Mouse (Mus musculus) stomach, postnatal 0 days (tissue): ENCODE data around the gene Grap2. TPM values are rescaled to one million over a fixed set of nuclear protein-coding genes. Genes with fewer than 3 reads are reported as not detected.
"Not testable (repeated sequence)": the region's sequence is repeated elsewhere in the genome, so short reads cannot be mapped to it uniquely, and the experiment has no call there.

Experiments
- ATAC-seq: fragments of 200-750 bp; cut with Nextera tagmentation; 2 replicates; pipeline ENCODE4 v1.8.0; 2017; ENCODE audit not compliant: low FRiP score, low TSS enrichment
- DNase-seq: peaks from one replicate; pipeline ENCODE4 v3.0.0-alpha.2; 2016; ENCODE audit warnings: low spot score
- H3K27ac ChIP-seq: fragments of 300-500 bp; sonication (generic); replicated peaks from 2 replicates; pipeline ENCODE4 v1.5.1; 2014; ENCODE audit warnings: mild to moderate bottlenecking, control low read depth
- H3K27me3 ChIP-seq: fragments of 300-500 bp; sonication (generic); 2 replicates; pipeline ENCODE4 v1.6.1; 2014; ENCODE audit warnings: low read length; ENCODE audit not compliant: control insufficient read depth, insufficient read depth
- H3K36me3 ChIP-seq: fragments of 300-500 bp; sonication (generic); 2 replicates; pipeline ENCODE4 v1.6.1; 2014; ENCODE audit warnings: low read length, mixed read lengths; ENCODE audit not compliant: control insufficient read depth, insufficient read depth
- H3K4me1 ChIP-seq: fragments of 300-500 bp; sonication (generic); replicated peaks from 2 replicates; pipeline ENCODE4 v1.6.1; 2014; ENCODE audit warnings: antibody characterized with exemption; ENCODE audit not compliant: control insufficient read depth, insufficient read depth
- H3K4me2 ChIP-seq: fragments of 300-500 bp; sonication (generic); replicated peaks from 2 replicates; pipeline ENCODE4 v1.6.1; 2014; ENCODE audit warnings: low read depth, mild to moderate bottlenecking, control low read depth, moderate library complexity
- H3K4me3 ChIP-seq: fragments of 300-500 bp; sonication (generic); 2 replicates; pipeline ENCODE4 v1.5.1; 2014; ENCODE audit warnings: low read depth, low read length, control low read depth
- H3K9ac ChIP-seq: fragments of 300-500 bp; sonication (generic); 2 replicates; pipeline ENCODE4 v1.6.1; 2014; ENCODE audit warnings: mild to moderate bottlenecking, low read length, control low read depth, mixed read lengths
- H3K9me3 ChIP-seq: fragments of 300-500 bp; sonication (generic); 2 replicates; pipeline ENCODE4 v1.6.1; 2016; ENCODE audit warnings: low read length; ENCODE audit not compliant: control insufficient read depth
- CTCF ChIP-seq: IDR thresholded peaks from 2 replicates; pipeline ENCODE4 v1.5.1; 2016; ENCODE audit warnings: antibody characterized with exemption, low read depth, mild to moderate bottlenecking, moderate library complexity
- EP300 ChIP-seq: optimal IDR thresholded peaks from 2 replicates; pipeline ENCODE3; 2016; ENCODE audit warnings: antibody characterized with exemption
- WGBS: fragments of 180-500 bp; shearing (Covaris S2); extraction: QIAGEN DNeasy Blood & Tissue Kit; methylation state at CpG from one replicate; pipeline ENCODE4 v1.1.7; 2014; 5-methylcytosine and 5-hydroxymethylcytosine counted together
- polyA plus RNA-seq: library from polyadenylated mRNA; unstranded; fragments of >200 nt; fragmentation: Nextera tagmentation; extraction: Ambion mirVana; gene quantifications from 2 replicates; pipeline ENCODE4 v1.2.1, GENCODE M21; 2015

The Grap2 gene
- polyA plus RNA-seq, 1 experiment from 2014 or later: 0.15 TPM

GRCm38 (mm10) chr15:80577166-80577960, 5.0 kb downstream of the Grap2 start:
- DNase-seq (no peak), ATAC-seq (no peak)
- Histone ChIP-seq H3K36me3 (no peaks in the 10 kb centered on the region), H3K9ac (no peak overlapping the region), H3K9me3 (no peaks in the 10 kb centered on the region), H3K4me3 (no peak overlapping the region), H3K27ac (no peak overlapping the region), H3K4me1 (no peaks in the 10 kb centered on the region), H3K27me3 (no peaks in the 10 kb centered on the region), H3K4me2 (no peak overlapping the region)
- TF ChIP-seq EP300 (no peak), CTCF (no peak)
- 28% methylated on average over 22 of the region's 22 CpGs for WGBS

DNA sequence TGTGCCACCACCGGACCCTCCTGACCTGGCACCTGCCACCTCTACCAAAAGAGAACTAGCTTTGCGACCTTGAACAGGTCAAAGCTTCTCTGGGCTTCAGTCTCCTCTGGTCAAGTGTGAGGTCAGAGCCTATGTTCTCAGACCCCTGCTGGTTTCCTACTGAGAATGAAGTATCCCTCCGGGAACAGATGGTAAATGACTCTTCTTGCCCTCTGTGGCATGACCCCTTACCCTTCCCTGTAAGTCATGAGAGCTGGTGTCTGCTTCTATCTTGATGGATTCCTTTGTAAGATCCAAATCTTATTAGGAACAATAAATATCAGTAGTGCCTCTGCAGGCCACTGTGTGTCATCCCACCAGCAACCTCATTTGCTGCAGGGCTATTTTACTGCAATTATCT, 6.7 kb downstream of the Grap2 start:
- ATAC-seq: no peak

DNA sequence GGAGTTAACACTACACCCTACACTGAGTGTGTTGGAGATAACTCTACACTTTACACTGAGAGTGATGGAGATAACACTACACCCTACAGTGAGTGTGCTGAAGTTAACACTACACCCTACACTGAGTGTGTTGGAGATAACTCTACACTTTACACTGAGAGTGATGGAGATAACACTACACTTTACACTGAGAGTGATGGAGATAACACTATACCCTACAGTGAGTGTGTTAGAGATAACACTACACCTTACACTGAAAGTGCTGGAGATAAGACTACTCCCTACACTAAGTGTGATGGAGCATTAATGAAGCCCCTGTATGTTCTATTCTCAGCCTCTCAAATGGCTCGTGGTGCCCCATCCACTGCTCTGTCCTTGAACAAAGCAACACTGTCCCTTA, 8.2 kb downstream of the Grap2 start:
- not testable (repeated sequence) for H3K27me3 ChIP-seq, H3K27ac ChIP-seq, H3K4me3 ChIP-seq, H3K9ac ChIP-seq, H3K9me3 ChIP-seq, H3K4me1 ChIP-seq, ATAC-seq, DNase-seq, H3K4me2 ChIP-seq, H3K36me3 ChIP-seq
- WGBS: 57% methylated on average over 1 of the region's 1 CpGs

More for the DNA sequence above, 6.7 kb downstream of the Grap2 start:
- 62% methylated on average over 3 of the region's 3 CpGs for WGBS
- H3K9ac ChIP-seq: no peak overlapping the region
- H3K4me3 ChIP-seq: no peak overlapping the region
- no peak overlapping the region for H3K4me2 ChIP-seq
- no peaks in the 10 kb centered on the region for H3K4me1 ChIP-seq
- no peak overlapping the region for H3K27ac ChIP-seq
- TF ChIP-seq CTCF (no peak; the same call in 1 of the 2 replicates), EP300 (no peak)
- no peaks in the 10 kb centered on the region for H3K27me3 ChIP-seq
- DNase-seq: no peak
- no peaks in the 10 kb centered on the region for H3K36me3 ChIP-seq
- H3K9me3 ChIP-seq: no peaks in the 10 kb centered on the region

- TF ChIP-seq CTCF: no peak
- no peak for TF ChIP-seq EP300
- H3K9me3 ChIP-seq: no peaks in the 10 kb centered on the region
- H3K4me1 ChIP-seq: no peaks in the 10 kb centered on the region
- H3K9ac ChIP-seq: no peak overlapping the region
- H3K36me3 ChIP-seq: no peaks in the 10 kb centered on the region
- ATAC-seq: peak; percentile 35; the same call in 1 of the 2 replicates
- no peak overlapping the region for H3K4me3 ChIP-seq
- no peak overlapping the region for H3K27ac ChIP-seq
- DNase-seq: peak; percentile 23
- no peak overlapping the region for H3K4me2 ChIP-seq
- 49% methylated on average over 19 of the region's 20 CpGs for WGBS
- no peaks in the 10 kb centered on the region for H3K27me3 ChIP-seq
Observed at GRCm38 (mm10) chr15:80582581-80583495, 10.4 kb downstream of the Grap2 start.

DNA sequence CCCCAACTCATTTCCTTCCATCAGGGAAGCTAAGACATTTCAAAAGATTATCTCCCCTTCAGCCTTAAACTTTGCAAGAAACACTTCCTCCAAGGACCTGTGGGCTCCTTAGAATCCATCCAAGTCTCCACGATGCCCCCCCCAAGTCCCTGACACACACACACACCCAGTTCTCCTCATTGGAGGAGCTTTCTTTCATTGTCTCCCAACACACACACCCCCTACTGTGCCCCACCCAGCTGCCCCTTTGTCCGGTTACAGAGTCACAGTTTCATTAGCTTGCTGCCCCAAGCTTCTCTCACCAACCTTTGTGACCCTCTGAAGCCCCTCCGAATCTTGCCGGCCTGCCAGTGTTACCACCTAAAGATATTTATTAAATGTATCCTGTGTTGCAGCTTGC, 13.9 kb downstream of the Grap2 start:
- no peaks in the 10 kb centered on the region for H3K4me1 ChIP-seq
- H3K4me2 ChIP-seq: no peak overlapping the region
- no peaks in the 10 kb centered on the region for H3K9me3 ChIP-seq
- H3K27ac ChIP-seq: no peak overlapping the region
- no peak overlapping the region for H3K4me3 ChIP-seq
- WGBS: 39% methylated on average over 4 of the region's 4 CpGs
- H3K36me3 ChIP-seq: no peaks in the 10 kb centered on the region
- ATAC-seq (no peak), DNase-seq (no peak)
- no peak for TF ChIP-seq CTCF
- TF ChIP-seq EP300: no peak
- no peak overlapping the region for H3K9ac ChIP-seq
- H3K27me3 ChIP-seq: no peaks in the 10 kb centered on the region

GRCm38 (mm10) chr15:80590641-80591040, 18.2 kb downstream of the Grap2 start:
- H3K27ac ChIP-seq: no peak overlapping the region
- H3K36me3 ChIP-seq: no peaks in the 10 kb centered on the region
- no peak overlapping the region for H3K4me2 ChIP-seq
- TF ChIP-seq CTCF (no peak), EP300 (no peak)
- H3K9me3 ChIP-seq: no peaks in the 10 kb centered on the region
- DNase-seq (no peak), ATAC-seq (no peak)
- WGBS: 85% methylated on average over 5 of the region's 5 CpGs
- H3K9ac ChIP-seq: no peak overlapping the region
- H3K4me1 ChIP-seq: no peaks in the 10 kb centered on the region
- no peak overlapping the region for H3K4me3 ChIP-seq
- no peaks in the 10 kb centered on the region for H3K27me3 ChIP-seq
